Mouse (Mus musculus) testis, adult 2 months (tissue): ENCODE measurements around the gene Necab3. TPM values are rescaled to one million over a fixed set of nuclear protein-coding genes. Genes with fewer than 3 reads are reported as not detected.

Experiments used
- H3K27ac ChIP-seq: fragments of 200-500 bp; 2 replicates; pipeline ENCODE4 v1.5.1; 2012; ENCODE audit warnings: low read depth, low read length; ENCODE audit not compliant: control insufficient read depth, insufficient read depth
- H3K27me3 ChIP-seq: fragments of 200-500 bp; 2 replicates; pipeline ENCODE4 v1.6.1; 2012; ENCODE audit warnings: mild to moderate bottlenecking, low read length, moderate library complexity; ENCODE audit not compliant: control insufficient read depth, insufficient read depth
- H3K36me3 ChIP-seq: fragments of 200-500 bp; 2 replicates; pipeline ENCODE4 v1.6.1; 2012; ENCODE audit warnings: mild to moderate bottlenecking, low read length; ENCODE audit not compliant: control insufficient read depth, insufficient read depth
- H3K4me1 ChIP-seq: fragments of 200-500 bp; 2 replicates; pipeline ENCODE4 v1.6.1; 2012; ENCODE audit warnings: low read length; ENCODE audit not compliant: control insufficient read depth, insufficient read depth
- H3K4me3 ChIP-seq: fragments of 200-500 bp; 2 replicates; pipeline ENCODE4 v1.5.1; 2012; ENCODE audit warnings: low read depth, mild to moderate bottlenecking, low read length, moderate library complexity, mixed read lengths; ENCODE audit not compliant: control insufficient read depth
- CTCF ChIP-seq: fragments of 200-500 bp; IDR thresholded peaks from 2 replicates; pipeline ENCODE4 v1.5.1; 2012; ENCODE audit warnings: low read depth, mild to moderate bottlenecking, inconsistent platforms, low read length, moderate library complexity; ENCODE audit not compliant: control insufficient read depth, insufficient read depth, insufficient replicate concordance
- POLR2A ChIP-seq: fragments of 200-500 bp; IDR thresholded peaks from 2 replicates; pipeline ENCODE4 v1.6.1; 2012; ENCODE audit warnings: low read depth, mild to moderate bottlenecking, inconsistent platforms, low read length, moderate library complexity; ENCODE audit not compliant: control insufficient read depth
- polyA plus RNA-seq: library from polyadenylated mRNA; depleted of rRNA; stranded (reverse); fragments of >200 nt; gene quantifications from 2 replicates; pipeline ENCODE4 v1.2.3, GENCODE M21; 2012

The Necab3 gene
- polyA plus RNA-seq, 1 experiment = 65.1 TPM

GRCm38 (mm10) chr2:154597399-154597798, 38.7 kb upstream of the Necab3 start:
- H3K4me1 ChIP-seq = no peaks in the 10 kb centered on the region
- no peaks in the 10 kb centered on the region for H3K27me3 ChIP-seq
- no peak overlapping the region for H3K4me3 ChIP-seq
- TF ChIP-seq POLR2A (no peak), CTCF (no peak)
- H3K27ac ChIP-seq = no peak overlapping the region
- no peaks in the 10 kb centered on the region for H3K36me3 ChIP-seq

DNA sequence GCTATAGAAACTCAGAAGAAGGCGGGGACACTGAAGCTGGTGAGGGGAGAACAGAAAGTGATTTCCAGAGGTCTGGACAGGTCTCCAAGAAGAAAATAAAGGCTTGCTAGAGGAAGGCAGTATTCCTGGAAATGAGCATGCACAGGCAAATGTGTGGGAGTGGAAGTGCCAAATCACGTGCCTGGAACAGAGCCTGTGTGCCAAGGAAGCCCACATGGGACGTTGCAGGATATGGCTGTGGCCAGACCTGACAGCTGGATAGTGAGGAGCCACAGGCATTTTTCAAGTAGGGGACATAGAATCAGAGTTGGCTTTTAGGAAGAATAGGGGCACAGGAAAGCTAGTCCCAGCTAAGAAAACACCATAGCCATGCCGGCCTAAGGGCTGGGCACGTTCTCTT, 37.1 kb upstream of the Necab3 start:
- H3K27me3 ChIP-seq = no peaks in the 10 kb centered on the region
- no peaks in the 10 kb centered on the region for H3K36me3 ChIP-seq
- no peak overlapping the region for H3K4me3 ChIP-seq
- TF ChIP-seq CTCF (no peak), POLR2A (no peak)
- H3K27ac ChIP-seq = no peak overlapping the region
- H3K4me1 ChIP-seq = no peaks in the 10 kb centered on the region

- Histone ChIP-seq H3K4me1 (no peaks in the 10 kb centered on the region), H3K36me3 (no peaks in the 10 kb centered on the region), H3K4me3 (no peak overlapping the region), H3K27ac (no peak overlapping the region), H3K27me3 (no peaks in the 10 kb centered on the region)
- peak; percentile 40; the same call in 1 of the 2 replicates for TF ChIP-seq CTCF
- no peak for TF ChIP-seq POLR2A
Measured at GRCm38 (mm10) chr2:154593025-154593424, 34.3 kb upstream of the Necab3 start.

DNA sequence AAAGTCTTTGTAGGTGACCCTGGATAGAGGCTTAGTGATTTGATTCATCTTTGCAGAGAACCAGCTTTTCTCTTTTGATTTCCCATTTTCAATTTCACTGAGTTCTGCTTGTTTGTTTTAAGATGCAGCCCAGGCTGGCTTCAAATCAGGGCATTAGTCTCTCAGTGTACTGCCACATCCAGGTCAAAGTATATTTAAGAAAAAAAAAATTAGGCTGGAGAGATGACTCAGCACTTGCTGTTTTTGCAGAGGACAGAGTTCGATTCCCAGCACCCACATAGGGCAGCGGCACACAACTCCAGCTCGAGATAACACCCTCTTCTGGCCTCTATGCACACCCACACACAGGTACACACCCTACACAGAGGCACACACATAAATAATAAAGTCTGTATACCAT, 32.5 kb upstream of the Necab3 start:
- Histone ChIP-seq H3K4me3 (no peak overlapping the region), H3K36me3 (no peaks in the 10 kb centered on the region), H3K4me1 (no peaks in the 10 kb centered on the region), H3K27ac (no peak overlapping the region), H3K27me3 (no peaks in the 10 kb centered on the region)
- TF ChIP-seq CTCF (no peak), POLR2A (no peak)

DNA sequence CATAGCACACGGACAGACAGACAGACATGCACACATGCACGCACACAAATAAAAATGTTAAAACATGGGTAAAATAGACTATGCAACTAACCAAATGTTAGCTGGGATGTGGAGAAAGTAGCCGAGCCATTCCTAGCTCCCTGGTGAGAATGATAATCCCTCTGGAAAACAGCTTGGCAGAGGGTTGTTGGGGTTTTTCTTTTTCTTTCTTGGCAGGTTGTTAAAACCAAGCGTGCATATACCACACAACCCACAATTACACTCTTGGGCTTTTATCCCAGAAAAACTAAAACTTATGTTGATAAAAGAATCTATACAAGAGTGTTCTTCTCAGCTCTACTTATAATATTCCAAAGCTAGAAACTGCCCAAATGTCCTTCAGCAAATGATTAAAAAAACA, 30.4 kb upstream of the Necab3 start:
- H3K4me3 ChIP-seq = no peak overlapping the region
- TF ChIP-seq CTCF (no peak), POLR2A (no peak)
- H3K36me3 ChIP-seq = no peaks in the 10 kb centered on the region
- no peak overlapping the region for H3K27ac ChIP-seq
- H3K27me3 ChIP-seq = no peaks in the 10 kb centered on the region
- no peaks in the 10 kb centered on the region for H3K4me1 ChIP-seq

DNA sequence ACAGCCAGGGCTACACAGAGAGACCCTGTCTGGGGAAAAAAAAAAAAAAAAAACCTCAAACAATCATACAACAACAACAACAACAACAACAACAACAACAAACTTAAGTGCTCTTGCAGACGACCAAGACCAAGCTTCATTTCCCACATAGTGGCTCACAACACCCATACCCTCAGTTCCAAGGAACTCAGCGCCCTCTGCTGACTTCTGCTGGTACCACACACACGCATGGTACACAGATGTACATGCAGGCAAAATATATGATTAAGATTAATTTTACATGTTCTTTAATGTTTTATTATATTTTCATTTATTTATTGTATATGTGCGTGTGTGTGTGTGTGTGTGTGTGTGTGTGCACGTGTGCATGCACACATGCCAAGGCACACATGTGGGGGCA, 27.7 kb upstream of the Necab3 start:
- Histone ChIP-seq H3K4me1 (no peaks in the 10 kb centered on the region), H3K4me3 (no peak overlapping the region), H3K36me3 (no peaks in the 10 kb centered on the region), H3K27me3 (no peaks in the 10 kb centered on the region), H3K27ac (no peak overlapping the region)
- no peak for TF ChIP-seq POLR2A
- peak; percentile 54; the same call in 1 of the 2 replicates for TF ChIP-seq CTCF

DNA sequence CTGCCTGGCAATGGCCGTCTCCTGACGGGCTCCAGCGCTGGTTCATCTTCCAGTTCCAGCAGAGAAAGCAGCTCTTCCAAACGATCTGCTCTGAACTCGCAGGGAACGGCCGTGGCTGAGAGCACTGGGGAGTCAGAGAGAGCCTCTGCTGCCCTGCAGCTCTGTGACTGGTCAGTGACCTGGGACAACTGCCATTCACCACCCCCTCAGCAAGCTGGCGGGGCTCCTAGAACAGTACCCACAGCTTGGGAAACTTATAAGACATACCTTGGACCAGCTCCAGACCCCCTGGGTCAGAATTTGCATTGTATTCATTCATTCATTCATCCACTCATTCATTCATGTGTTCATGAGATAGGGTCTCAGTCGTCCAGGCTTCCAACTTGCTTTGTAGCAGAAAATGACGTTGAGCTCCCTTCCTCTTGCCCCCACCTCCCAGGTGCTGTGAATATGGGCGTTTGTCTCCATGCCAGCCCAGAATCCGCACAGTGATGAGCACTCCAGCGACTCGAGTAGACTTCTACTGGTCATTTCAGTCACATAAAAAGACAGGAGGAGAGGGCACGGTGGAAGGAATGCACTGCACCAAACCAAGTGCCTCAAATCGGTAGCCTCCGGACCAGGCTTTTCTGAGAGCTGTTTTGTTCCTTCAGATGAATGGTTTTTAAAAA, 26.4 kb upstream of the Necab3 start:
- Histone ChIP-seq H3K4me1 (no peaks in the 10 kb centered on the region), H3K36me3 (no peaks in the 10 kb centered on the region), H3K27ac (no peak overlapping the region), H3K27me3 (no peaks in the 10 kb centered on the region), H3K4me3 (no peak overlapping the region)
- TF ChIP-seq CTCF (no peak), POLR2A (no peak)
